Mouse (Mus musculus): Measurements from ENCODE around the gene Inpp5b.

GRCm38 (mm10) chr4:124796913-124797312, 55.3 kb downstream of the Inpp5b start:
- TF ChIP-seq POLR2A (IDR thresholded peaks at IDR 0.05; ENCODE audit: borderline replicate concordance, control insufficient read depth, low read depth, low read length) (no peak), CTCF (IDR thresholded peaks at IDR 0.05; ENCODE audit: control insufficient read depth, insufficient read depth, low read length) (no peak)

Data from bone marrow, adult 2 months (tissue).